Mouse (Mus musculus): ENCODE results near the gene Gopc. TPM values are rescaled to one million over a fixed set of nuclear protein-coding genes. Genes with fewer than 3 reads are reported as not detected.
"Not testable (repeated sequence)": the region's sequence is repeated elsewhere in the genome, so short reads cannot be mapped to it uniquely, and the experiment has no call there.

The Gopc gene
- total RNA-seq, 1 experiment from 2014 or later = 22.1 TPM

GRCm38 (mm10) chr10:52343324-52343723 is 38.6 kb downstream of the Gopc start:
- ATAC-seq (replicated peaks in 1 of 2; ENCODE audit: insufficient read depth in 1 of 2, low FRiP score in 2 of 2, low TSS enrichment in 1 of 2, low read depth in 1 of 2, poor library complexity in 2 of 2, severe bottlenecking in 2 of 2) = 0 out of 4 replicates have a peak, but pooled peaks of 1 of the 2 experiments have one; percentile 37

- ATAC-seq (replicated peaks in 1 of 2; ENCODE audit: insufficient read depth in 1 of 2, low FRiP score in 2 of 2, low TSS enrichment in 1 of 2, low read depth in 1 of 2, poor library complexity in 2 of 2, severe bottlenecking in 2 of 2) = peak; percentile 37 to 42; a peak in 1 of 4 replicates
Measured at GRCm38 (mm10) chr10:52331007-52331406, 50.9 kb downstream of the Gopc start.

- ATAC-seq (replicated peaks in 1 of 2; ENCODE audit: insufficient read depth in 1 of 2, low FRiP score in 2 of 2, low TSS enrichment in 1 of 2, low read depth in 1 of 2, poor library complexity in 2 of 2, severe bottlenecking in 2 of 2) = no peak
Measured at GRCm38 (mm10) chr10:52321918-52322317, 60.0 kb downstream of the Gopc start.

GRCm38 (mm10) chr10:52319506-52320286 is 62.2 kb downstream of the Gopc start:
- ATAC-seq (replicated peaks in 1 of 2; ENCODE audit: insufficient read depth in 1 of 2, low FRiP score in 2 of 2, low TSS enrichment in 1 of 2, low read depth in 1 of 2, poor library complexity in 2 of 2, severe bottlenecking in 2 of 2) = no peak

- no peak for ATAC-seq (replicated peaks in 1 of 2; ENCODE audit: insufficient read depth in 1 of 2, low FRiP score in 2 of 2, low TSS enrichment in 1 of 2, low read depth in 1 of 2, poor library complexity in 2 of 2, severe bottlenecking in 2 of 2)
Measured at GRCm38 (mm10) chr10:52309196-52309595, 72.7 kb downstream of the Gopc start.

GRCm38 (mm10) chr10:52304574-52304973 is 77.3 kb downstream of the Gopc start:
- ATAC-seq (replicated peaks in 1 of 2; ENCODE audit: insufficient read depth in 1 of 2, low FRiP score in 2 of 2, low TSS enrichment in 1 of 2, low read depth in 1 of 2, poor library complexity in 2 of 2, severe bottlenecking in 2 of 2) = no peak

GRCm38 (mm10) chr10:52302271-52302670 is 79.7 kb downstream of the Gopc start:
- ATAC-seq (replicated peaks in 1 of 2; ENCODE audit: insufficient read depth in 1 of 2, low FRiP score in 2 of 2, low TSS enrichment in 1 of 2, low read depth in 1 of 2, poor library complexity in 2 of 2, severe bottlenecking in 2 of 2) = no peak

GRCm38 (mm10) chr10:52301766-52302165 is 80.2 kb downstream of the Gopc start:
- ATAC-seq (replicated peaks in 1 of 2; ENCODE audit: insufficient read depth in 1 of 2, low FRiP score in 2 of 2, low TSS enrichment in 1 of 2, low read depth in 1 of 2, poor library complexity in 2 of 2, severe bottlenecking in 2 of 2) = no peak

GRCm38 (mm10) chr10:52298568-52298967 is 83.4 kb downstream of the Gopc start:
- not testable (repeated sequence) for ATAC-seq (replicated peaks in 1 of 2; ENCODE audit: insufficient read depth in 1 of 2, low FRiP score in 2 of 2, low TSS enrichment in 1 of 2, low read depth in 1 of 2, poor library complexity in 2 of 2, severe bottlenecking in 2 of 2)

GRCm38 (mm10) chr10:52295934-52296333 is 86.0 kb downstream of the Gopc start:
- ATAC-seq (replicated peaks in 1 of 2; ENCODE audit: insufficient read depth in 1 of 2, low FRiP score in 2 of 2, low TSS enrichment in 1 of 2, low read depth in 1 of 2, poor library complexity in 2 of 2, severe bottlenecking in 2 of 2) = no peak

GRCm38 (mm10) chr10:52293921-52294577 is 87.9 kb downstream of the Gopc start:
- ATAC-seq (replicated peaks in 1 of 2; ENCODE audit: insufficient read depth in 1 of 2, low FRiP score in 2 of 2, low TSS enrichment in 1 of 2, low read depth in 1 of 2, poor library complexity in 2 of 2, severe bottlenecking in 2 of 2) = no peak

GRCm38 (mm10) chr10:52292391-52292790 is 89.5 kb downstream of the Gopc start:
- ATAC-seq (replicated peaks in 1 of 2; ENCODE audit: insufficient read depth in 1 of 2, low FRiP score in 2 of 2, low TSS enrichment in 1 of 2, low read depth in 1 of 2, poor library complexity in 2 of 2, severe bottlenecking in 2 of 2) = not testable (repeated sequence)

GRCm38 (mm10) chr10:52289261-52289660 is 92.7 kb downstream of the Gopc start:
- ATAC-seq (replicated peaks in 1 of 2; ENCODE audit: insufficient read depth in 1 of 2, low FRiP score in 2 of 2, low TSS enrichment in 1 of 2, low read depth in 1 of 2, poor library complexity in 2 of 2, severe bottlenecking in 2 of 2) = no peak

GRCm38 (mm10) chr10:52287852-52288533 is 93.9 kb downstream of the Gopc start:
- ATAC-seq (replicated peaks in 1 of 2; ENCODE audit: insufficient read depth in 1 of 2, low FRiP score in 2 of 2, low TSS enrichment in 1 of 2, low read depth in 1 of 2, poor library complexity in 2 of 2, severe bottlenecking in 2 of 2) = no peak

Other genes with a start within 250 kb of the Gopc start
- gene Ros1, start 186.9 kb downstream of the Gopc start, total RNA-seq (2017) = not detected in 2 replicates
- gene Dcbld1, start 148.5 kb downstream of the Gopc start, total RNA-seq (2017) = 0.31 and 0.40 TPM in 2 replicates
- gene Gm26741, start 23.4 kb downstream of the Gopc start, total RNA-seq (2017) = not detected in 2 replicates
- not detected in 2 replicates for gene Nepn, start 6.8 kb upstream of the Gopc start, total RNA-seq (2017)
- 25.8 and 29.3 TPM in 2 replicates for gene Nus1, start 35.4 kb upstream of the Gopc start, total RNA-seq (2017)